Mouse (Mus musculus): Measurements from ENCODE around the gene Fam219a. TPM values are rescaled to one million over a fixed set of nuclear protein-coding genes. Genes with fewer than 3 reads are reported as not detected.

The Fam219a gene
- polyA plus RNA-seq, 1 experiment, result 16.3 TPM

DNA sequence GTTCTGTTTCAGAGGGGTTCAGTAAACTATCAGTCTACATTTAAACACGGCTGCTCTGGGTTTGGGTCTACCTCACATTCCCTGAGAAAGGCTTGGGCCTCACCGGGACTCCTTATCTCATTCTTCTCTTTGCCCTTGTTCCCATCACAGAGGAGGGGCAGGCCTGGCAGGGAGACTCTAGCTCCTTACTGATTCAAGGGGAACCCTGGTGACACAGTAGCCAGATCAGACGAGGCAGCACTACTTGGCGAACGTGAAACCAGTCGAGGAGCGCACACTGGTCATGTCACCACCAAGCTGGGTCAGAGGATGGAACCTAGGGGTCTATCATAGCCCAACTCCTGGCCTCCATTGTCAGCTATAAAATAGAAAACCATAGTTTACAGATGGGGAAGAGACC lies 61.3 kb downstream of the Fam219a start:
- Histone ChIP-seq H3K36me3 (ENCODE audit: control insufficient read depth, insufficient read depth, low read length) (no peaks in the 10 kb centered on the region), H3K4me1 (ENCODE audit: control insufficient read depth, insufficient read depth, insufficient read length) (peaks cover 10% of the 10 kb centered on the region), H3K27ac (ENCODE audit: insufficient read depth, low read length) (no peak overlapping the region), H3K27me3 (ENCODE audit: control insufficient read depth, insufficient read depth, low read length) (peaks cover 3% of the 10 kb centered on the region; the same call in 1 of the 2 replicates), H3K4me3 (ENCODE audit: extremely low read depth, insufficient read depth, insufficient read length) (no peak overlapping the region)
- WGBS, result 62% methylated on average over 7 of the region's 7 CpGs
- no peak for TF ChIP-seq CTCF (IDR thresholded peaks at IDR 0.05; ENCODE audit: extremely low read depth, insufficient read depth, insufficient read length, insufficient replicate concordance)
- TF ChIP-seq POLR2A (IDR thresholded peaks at IDR 0.05; ENCODE audit: low read depth, low read length), result no peak
- no peak for DNase-seq (ENCODE audit: low read depth in 1 of 2, low spot score in 2 of 2)

DNA sequence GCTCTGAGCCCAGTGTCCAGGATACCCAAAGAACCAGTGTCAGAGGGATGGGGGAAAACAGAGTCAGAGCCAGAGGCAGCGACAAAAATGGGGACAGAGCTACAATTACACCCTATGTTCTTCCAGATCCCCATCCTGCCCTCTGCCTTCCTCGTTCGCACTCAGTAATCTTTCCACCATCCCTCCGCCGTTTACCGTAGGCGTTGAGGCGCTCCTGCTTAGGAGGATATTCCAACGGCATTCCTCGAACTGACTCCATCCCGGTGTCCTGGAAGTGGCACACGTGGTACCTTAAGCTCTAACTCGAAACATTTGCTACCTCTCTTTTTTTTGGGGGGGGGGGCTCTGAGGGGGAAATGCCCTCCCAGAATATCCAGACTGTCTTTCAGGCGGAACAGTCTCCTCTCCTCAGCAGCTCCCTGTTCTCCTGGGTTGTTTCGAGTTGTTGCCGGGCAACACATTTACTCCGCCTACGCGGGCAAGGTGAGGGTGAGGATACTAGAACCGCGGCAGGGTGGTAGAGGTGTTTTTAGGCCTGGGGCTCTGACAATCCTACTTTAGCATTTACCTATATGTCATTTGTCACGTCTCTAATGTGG lies 61.9 kb downstream of the Fam219a start:
- DNase-seq (ENCODE audit: low read depth in 1 of 2, low spot score in 2 of 2), result no peak
- WGBS, result 13% methylated on average over 22 of the region's 22 CpGs
- no peaks in the 10 kb centered on the region for H3K36me3 ChIP-seq (ENCODE audit: control insufficient read depth, insufficient read depth, low read length)
- H3K27ac ChIP-seq (ENCODE audit: insufficient read depth, low read length), result no peak overlapping the region
- TF ChIP-seq POLR2A (IDR thresholded peaks at IDR 0.05; ENCODE audit: low read depth, low read length), result no peak
- TF ChIP-seq CTCF (IDR thresholded peaks at IDR 0.05; ENCODE audit: extremely low read depth, insufficient read depth, insufficient read length, insufficient replicate concordance), result no peak
- peak overlapping the region; percentile 29; the same call in 1 of the 2 replicates for H3K4me3 ChIP-seq (ENCODE audit: extremely low read depth, insufficient read depth, insufficient read length)
- peaks cover 10% of the 10 kb centered on the region for H3K4me1 ChIP-seq (ENCODE audit: control insufficient read depth, insufficient read depth, insufficient read length)
- peaks cover 3% of the 10 kb centered on the region; the same call in 1 of the 2 replicates for H3K27me3 ChIP-seq (ENCODE audit: control insufficient read depth, insufficient read depth, low read length)

DNA sequence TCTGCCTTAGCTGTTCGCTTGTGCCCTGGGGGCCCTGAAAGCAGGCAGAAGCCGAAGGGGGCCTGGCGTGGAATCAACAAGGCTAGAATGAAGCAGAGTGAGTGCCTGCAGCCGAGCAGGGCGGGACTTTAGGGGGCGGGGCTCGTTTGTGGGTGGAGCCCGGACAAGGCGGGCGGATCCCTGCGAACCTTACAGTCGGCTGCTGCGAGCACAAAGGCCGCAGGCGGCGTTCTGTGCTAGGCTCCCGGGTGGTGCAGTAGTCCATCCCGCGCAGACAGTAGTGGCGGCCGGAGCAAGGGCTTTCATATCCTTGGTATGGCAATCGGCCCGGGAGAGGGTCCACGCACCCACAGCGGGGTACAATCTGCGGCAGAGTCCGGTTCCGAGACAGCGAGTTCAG lies 62.4 kb downstream of the Fam219a start:
- TF ChIP-seq POLR2A (IDR thresholded peaks at IDR 0.05; ENCODE audit: low read depth, low read length) (no peak), CTCF (IDR thresholded peaks at IDR 0.05; ENCODE audit: extremely low read depth, insufficient read depth, insufficient read length, insufficient replicate concordance) (no peak)
- H3K36me3 ChIP-seq (ENCODE audit: control insufficient read depth, insufficient read depth, low read length), result no peaks in the 10 kb centered on the region
- 2% methylated on average over 29 of the region's 29 CpGs for WGBS
- no peak overlapping the region for H3K27ac ChIP-seq (ENCODE audit: insufficient read depth, low read length)
- H3K4me3 ChIP-seq (ENCODE audit: extremely low read depth, insufficient read depth, insufficient read length), result peak overlapping the region; percentile 29
- peak in 1 of 2 experiments; percentile 47 for DNase-seq (ENCODE audit: low read depth in 1 of 2, low spot score in 2 of 2)
- H3K27me3 ChIP-seq (ENCODE audit: control insufficient read depth, insufficient read depth, low read length), result peaks cover 3% of the 10 kb centered on the region; the same call in 1 of the 2 replicates
- peaks cover 10% of the 10 kb centered on the region for H3K4me1 ChIP-seq (ENCODE audit: control insufficient read depth, insufficient read depth, insufficient read length)

DNA sequence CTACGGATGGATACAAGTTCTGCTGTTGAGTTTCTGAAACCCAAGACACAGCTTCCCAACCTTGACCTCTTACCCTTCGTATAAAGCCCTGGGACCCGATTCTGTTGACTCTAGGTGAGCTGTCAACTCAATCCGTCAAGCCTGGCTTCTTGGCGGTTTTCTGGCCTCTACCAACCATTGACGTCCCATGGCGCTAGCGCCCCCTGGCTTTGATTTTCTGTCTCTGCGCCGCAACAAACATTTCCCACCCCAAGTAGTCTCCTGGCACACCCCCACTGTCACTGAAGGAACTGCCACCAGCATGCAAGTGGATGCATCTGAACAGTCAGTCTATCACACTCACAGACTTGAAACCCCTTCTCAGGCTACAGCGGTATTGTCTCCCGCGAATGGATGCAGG lies 63.2 kb downstream of the Fam219a start:
- Histone ChIP-seq H3K36me3 (ENCODE audit: control insufficient read depth, insufficient read depth, low read length) (no peaks in the 10 kb centered on the region), H3K4me1 (ENCODE audit: control insufficient read depth, insufficient read depth, insufficient read length) (peaks cover 10% of the 10 kb centered on the region), H3K4me3 (ENCODE audit: extremely low read depth, insufficient read depth, insufficient read length) (no peak overlapping the region), H3K27me3 (ENCODE audit: control insufficient read depth, insufficient read depth, low read length) (peaks cover 3% of the 10 kb centered on the region; the same call in 1 of the 2 replicates), H3K27ac (ENCODE audit: insufficient read depth, low read length) (no peak overlapping the region)
- WGBS, result 17% methylated on average over 13 of the region's 13 CpGs
- 0 out of 2 replicates have a peak, but pooled peaks have one; percentile 1 for TF ChIP-seq CTCF (IDR thresholded peaks at IDR 0.05; ENCODE audit: extremely low read depth, insufficient read depth, insufficient read length, insufficient replicate concordance)
- no peak for TF ChIP-seq POLR2A (IDR thresholded peaks at IDR 0.05; ENCODE audit: low read depth, low read length)
- peak in 1 of 2 experiments; percentile 16 for DNase-seq (ENCODE audit: low read depth in 1 of 2, low spot score in 2 of 2)

DNA sequence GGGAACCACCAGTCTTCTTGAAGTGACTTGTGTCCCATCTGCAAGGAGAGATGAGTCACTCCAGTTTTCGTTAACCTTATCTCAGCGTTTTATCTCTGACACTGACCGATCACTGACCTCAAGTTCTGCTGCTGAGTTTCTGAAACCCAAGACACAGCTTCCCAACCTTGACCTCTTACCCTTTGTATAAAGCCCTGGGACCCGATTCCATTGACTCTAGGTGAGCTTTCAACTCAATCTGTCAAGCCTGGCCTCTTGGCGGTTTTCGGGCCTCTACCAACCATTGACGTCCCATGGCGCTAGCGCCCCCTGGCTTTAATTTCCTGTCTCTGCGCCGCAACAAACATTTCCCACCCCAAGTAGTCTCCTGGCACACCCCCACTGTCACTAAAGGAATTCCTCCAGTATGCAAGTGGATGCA lies 64.2 kb downstream of the Fam219a start:
- Histone ChIP-seq H3K4me1 (ENCODE audit: control insufficient read depth, insufficient read depth, insufficient read length) (peaks cover 10% of the 10 kb centered on the region), H3K27ac (ENCODE audit: insufficient read depth, low read length) (no peak overlapping the region), H3K4me3 (ENCODE audit: extremely low read depth, insufficient read depth, insufficient read length) (no peak overlapping the region), H3K36me3 (ENCODE audit: control insufficient read depth, insufficient read depth, low read length) (no peaks in the 10 kb centered on the region), H3K27me3 (ENCODE audit: control insufficient read depth, insufficient read depth, low read length) (peaks cover 3% of the 10 kb centered on the region)
- WGBS, result 69% methylated on average over 11 of the region's 11 CpGs
- no peak for TF ChIP-seq CTCF (IDR thresholded peaks at IDR 0.05; ENCODE audit: extremely low read depth, insufficient read depth, insufficient read length, insufficient replicate concordance)
- TF ChIP-seq POLR2A (IDR thresholded peaks at IDR 0.05; ENCODE audit: low read depth, low read length), result no peak
- DNase-seq (ENCODE audit: low read depth in 1 of 2, low spot score in 2 of 2), result no peak

DNA sequence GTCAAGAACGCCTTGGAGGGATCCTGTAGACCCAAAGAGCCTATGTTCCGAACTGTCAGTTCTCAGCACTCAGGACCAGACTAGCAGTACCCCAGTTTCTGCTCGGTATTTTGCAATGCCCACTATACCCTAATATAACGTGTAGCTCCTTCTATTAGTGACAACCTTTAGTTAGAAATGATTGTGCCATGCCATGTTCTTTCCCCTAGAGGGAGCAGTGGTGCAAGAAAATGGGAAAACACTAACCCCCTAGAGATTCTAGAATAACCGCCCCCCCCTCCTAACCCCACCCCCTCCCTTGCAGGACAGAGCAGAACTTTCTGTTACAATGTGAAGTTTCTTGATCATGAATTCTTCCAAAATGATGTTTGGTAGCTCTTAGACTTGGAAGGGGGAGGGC lies 65.0 kb downstream of the Fam219a start:
- Histone ChIP-seq H3K4me1 (ENCODE audit: control insufficient read depth, insufficient read depth, insufficient read length) (peaks cover 10% of the 10 kb centered on the region), H3K36me3 (ENCODE audit: control insufficient read depth, insufficient read depth, low read length) (no peaks in the 10 kb centered on the region), H3K27ac (ENCODE audit: insufficient read depth, low read length) (no peak overlapping the region), H3K27me3 (ENCODE audit: control insufficient read depth, insufficient read depth, low read length) (peaks cover 3% of the 10 kb centered on the region), H3K4me3 (ENCODE audit: extremely low read depth, insufficient read depth, insufficient read length) (no peak overlapping the region)
- no peak for DNase-seq (ENCODE audit: low read depth in 1 of 2, low spot score in 2 of 2)
- 77% methylated on average over 5 of the region's 5 CpGs for WGBS
- TF ChIP-seq CTCF (IDR thresholded peaks at IDR 0.05; ENCODE audit: extremely low read depth, insufficient read depth, insufficient read length, insufficient replicate concordance) (no peak), POLR2A (IDR thresholded peaks at IDR 0.05; ENCODE audit: low read depth, low read length) (no peak)

DNA sequence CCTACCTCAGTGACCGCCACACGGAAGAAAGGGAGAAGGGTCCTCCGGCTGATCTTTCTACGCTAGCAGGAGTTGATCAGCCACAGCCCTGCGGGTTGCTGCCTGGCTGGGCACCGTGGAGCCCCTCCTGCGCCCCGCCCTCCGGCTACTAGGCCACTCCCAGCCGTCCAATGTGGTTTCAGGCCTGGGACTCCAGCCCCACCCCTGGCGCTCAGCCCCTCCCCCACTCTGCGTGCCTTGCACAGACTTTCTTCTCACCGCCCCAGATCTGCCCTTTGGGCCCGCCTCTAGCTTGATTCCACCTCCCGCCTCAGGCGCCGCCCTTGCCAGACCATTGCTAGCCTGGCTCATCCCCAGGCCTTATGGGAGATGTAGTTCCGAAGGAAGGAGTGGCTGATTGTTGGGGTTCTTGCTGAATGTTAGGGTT lies 66.3 kb downstream of the Fam219a start, which contains the start of gene AI464131:
TSS of gene AI464131 (minus strand) at position 91 of the 427 bp plus-strand sequence.
- TF ChIP-seq POLR2A (IDR thresholded peaks at IDR 0.05; ENCODE audit: low read depth, low read length) (no peak), CTCF (IDR thresholded peaks at IDR 0.05; ENCODE audit: extremely low read depth, insufficient read depth, insufficient read length, insufficient replicate concordance) (no peak)
- Histone ChIP-seq H3K27me3 (ENCODE audit: control insufficient read depth, insufficient read depth, low read length) (peaks cover 9% of the 10 kb centered on the region), H3K27ac (ENCODE audit: insufficient read depth, low read length) (no peak within 1 kb of the TSS), H3K36me3 (ENCODE audit: control insufficient read depth, insufficient read depth, low read length) (no peaks in the 10 kb centered on the region), H3K4me3 (ENCODE audit: extremely low read depth, insufficient read depth, insufficient read length) (peak within 1 kb of the TSS; percentile 41; the same call in 1 of the 2 replicates), H3K4me1 (ENCODE audit: control insufficient read depth, insufficient read depth, insufficient read length) (peaks cover 15% of the 10 kb centered on the region)
- WGBS, result 5% methylated on average over 18 of the region's 18 CpGs
- peak; percentile 18 to 56 for DNase-seq (ENCODE audit: low read depth in 1 of 2, low spot score in 2 of 2)
